Mouse (Mus musculus) layer of hippocampus, adult 9-11 months (tissue): ENCODE results near the gene Tnnt1.
A peak's percentile ranks its signal among the peaks of the same experiment; 100 is the strongest.

Experiments used
- DNase-seq: peaks from one replicate; pipeline ENCODE4 v3.0.0; 2022

Gene Tnnt1

GRCm38 (mm10) chr7:4496468-4496867 lies 19.7 kb downstream of the Tnnt1 start:
- DNase-seq, result no peak

- DNase-seq, result no peak
Observed at GRCm38 (mm10) chr7:4493991-4494390, 22.2 kb downstream of the Tnnt1 start.

GRCm38 (mm10) chr7:4492284-4493224 lies 23.6 kb downstream of the Tnnt1 start:
- DNase-seq, result no peak

GRCm38 (mm10) chr7:4491308-4491707 lies 24.9 kb downstream of the Tnnt1 start:
- DNase-seq, result no peak

- no peak for DNase-seq
Observed at GRCm38 (mm10) chr7:4482281-4482680, 33.9 kb downstream of the Tnnt1 start.

DNA sequence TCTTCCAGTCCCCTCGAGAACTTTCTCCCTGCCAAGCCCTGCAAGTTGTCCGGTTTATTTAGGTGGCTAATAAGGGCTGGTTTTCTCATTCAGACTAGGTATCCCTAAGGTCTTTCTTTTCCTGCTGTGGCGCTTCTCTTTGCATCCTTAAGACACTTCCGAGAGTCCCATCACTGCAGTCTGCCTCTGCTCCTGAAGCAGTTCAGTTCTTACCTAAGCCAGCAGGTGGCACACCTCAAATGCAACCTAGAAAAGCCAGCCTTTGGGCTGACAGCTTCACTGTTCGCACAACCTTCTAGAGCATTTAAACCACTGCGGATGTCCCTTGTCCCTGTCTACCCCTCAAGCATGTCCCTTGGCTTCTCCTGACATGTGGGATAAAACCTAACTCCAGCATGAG lies 36.5 kb downstream of the Tnnt1 start:
- DNase-seq, result no peak

- DNase-seq, result no peak
Observed at GRCm38 (mm10) chr7:4478796-4479291, 37.3 kb downstream of the Tnnt1 start.

DNA sequence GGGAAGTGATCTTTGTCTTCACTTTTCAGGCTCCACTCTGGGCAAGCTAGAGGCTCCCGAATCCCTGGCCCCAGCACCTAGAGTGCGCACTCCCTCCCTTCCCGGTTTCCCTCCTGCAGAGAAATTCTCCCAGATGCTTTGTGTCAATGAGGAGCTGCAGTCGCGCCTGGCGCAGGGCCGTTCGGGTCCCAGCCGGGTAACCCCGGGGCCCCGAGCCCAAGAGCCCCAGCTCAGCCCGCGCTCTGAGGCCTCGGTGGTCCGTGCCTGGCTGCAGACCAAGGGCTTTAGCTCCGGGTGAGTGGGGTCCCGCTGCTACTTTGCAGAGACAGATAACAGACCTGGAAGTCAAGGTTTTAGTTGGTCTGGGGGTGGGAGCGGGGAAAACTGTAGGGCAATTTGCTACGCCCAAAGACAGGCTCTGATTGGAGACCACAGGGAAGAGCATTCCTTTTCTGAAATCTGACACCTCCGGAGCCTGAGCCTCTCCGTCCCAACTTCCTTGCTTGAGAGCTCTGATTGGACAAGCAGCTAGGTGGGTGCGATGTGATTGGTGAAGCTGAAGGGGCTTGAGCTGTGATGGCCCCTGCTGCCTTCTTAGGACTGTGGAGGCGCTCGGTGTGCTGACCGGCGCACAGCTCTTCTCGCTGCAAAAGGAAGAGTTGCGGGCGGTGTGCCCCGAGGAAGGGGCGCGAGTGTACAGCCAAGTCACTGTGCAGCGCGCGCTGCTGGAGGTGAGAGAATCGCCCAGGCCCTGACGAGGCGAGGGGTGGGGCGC lies 38.0 kb downstream of the Tnnt1 start:
- DNase-seq, result peak; percentile 68

GRCm38 (mm10) chr7:4473940-4474339 lies 42.2 kb downstream of the Tnnt1 start:
- no peak for DNase-seq

GRCm38 (mm10) chr7:4471179-4471555 lies 45.0 kb downstream of the Tnnt1 start:
- DNase-seq, result peak; percentile 80

GRCm38 (mm10) chr7:4470275-4471178 lies 45.7 kb downstream of the Tnnt1 start:
- peak; percentile 64 for DNase-seq

GRCm38 (mm10) chr7:4467801-4468200 lies 48.4 kb downstream of the Tnnt1 start:
- no peak for DNase-seq

DNA sequence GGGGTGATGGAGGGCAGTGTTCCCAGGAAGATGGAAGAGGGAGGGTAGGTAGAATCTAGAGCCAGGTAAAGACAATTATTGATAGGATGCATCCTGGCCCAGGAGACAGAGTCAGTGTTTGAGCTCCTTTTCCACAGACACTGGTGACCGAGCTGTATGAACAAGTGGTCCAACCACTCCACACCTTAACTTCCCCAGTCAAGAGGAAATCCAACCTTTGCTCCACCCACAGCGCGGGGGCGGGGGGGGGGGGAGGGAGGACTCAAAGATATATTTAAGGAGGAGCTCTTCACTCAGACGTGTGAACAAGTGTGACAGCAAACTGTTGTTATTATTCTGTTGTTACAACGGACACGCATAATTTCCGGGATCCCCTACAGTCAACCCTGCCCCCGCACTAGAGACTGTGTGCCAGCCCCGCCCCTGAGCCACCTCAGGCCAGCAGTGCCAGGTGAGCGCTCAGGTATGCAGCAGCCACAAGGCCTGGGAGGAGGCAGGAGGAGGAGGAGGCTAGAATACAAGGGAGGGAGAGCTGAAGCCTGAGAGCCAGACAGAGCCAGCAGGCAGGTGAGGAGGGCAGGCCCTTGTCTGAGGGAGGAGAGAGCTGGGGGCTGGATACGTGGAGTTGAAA lies 51.9 kb downstream of the Tnnt1 start:
- no peak for DNase-seq

- DNase-seq, result no peak
Observed at GRCm38 (mm10) chr7:4460576-4461434, 55.4 kb downstream of the Tnnt1 start, which contains the start of gene Eps8l1. Gene Eps8l1 (plus strand): TSS chr7:4460674.
